Mouse (Mus musculus) intestine, embryonic 16.5 days (tissue): Measurements from ENCODE around the gene 2210011C24Rik. TPM values are rescaled to one million over a fixed set of nuclear protein-coding genes. Genes with fewer than 3 reads are reported as not detected.

Source experiments
- ATAC-seq: fragments of 200-750 bp; cut with Nextera tagmentation; 2 replicates; pipeline ENCODE4 v1.8.0; 2017; ENCODE audit warnings: moderate TSS enrichment, moderate library complexity
- H3K27ac ChIP-seq: fragments of 300-500 bp; sonication (generic); 2 replicates; pipeline ENCODE4 v1.5.1; 2014; ENCODE audit warnings: mild to moderate bottlenecking, low read length
- H3K27me3 ChIP-seq: fragments of 300-500 bp; sonication (generic); replicated peaks from 2 replicates; pipeline ENCODE4 v1.6.1; 2014; ENCODE audit warnings: low read length, control low read depth, mixed read lengths; ENCODE audit not compliant: control insufficient read depth, insufficient read depth
- H3K36me3 ChIP-seq: fragments of 300-500 bp; sonication (generic); 2 replicates; pipeline ENCODE4 v1.6.1; 2014; ENCODE audit warnings: low read length, control low read depth; ENCODE audit not compliant: control insufficient read depth, insufficient read depth
- H3K4me1 ChIP-seq: fragments of 300-500 bp; sonication (generic); 2 replicates; pipeline ENCODE4 v1.6.1; 2014; ENCODE audit warnings: low read length, control low read depth, mixed read lengths; ENCODE audit not compliant: control insufficient read depth, insufficient read depth
- H3K4me2 ChIP-seq: fragments of 300-500 bp; sonication (generic); 2 replicates; pipeline ENCODE4 v1.6.1; 2014; ENCODE audit warnings: low read depth, low read length, control low read depth
- H3K4me3 ChIP-seq: fragments of 300-500 bp; sonication (generic); 2 replicates; pipeline ENCODE4 v1.5.1; 2014; ENCODE audit warnings: mild to moderate bottlenecking, low read length
- H3K9ac ChIP-seq: fragments of 300-500 bp; sonication (generic); 2 replicates; pipeline ENCODE4 v1.6.1; 2014; ENCODE audit warnings: low read depth, low read length
- H3K9me3 ChIP-seq: fragments of 300-500 bp; sonication (generic); 2 replicates; pipeline ENCODE4 v1.6.1; 2016; ENCODE audit warnings: low read length, control low read depth; ENCODE audit not compliant: control insufficient read depth
- WGBS: fragments of 180-500 bp; shearing (Covaris S2); extraction: QIAGEN DNeasy Blood & Tissue Kit; methylation state at CpG from one replicate; pipeline ENCODE4 v1.1.7; 2014; 5-methylcytosine and 5-hydroxymethylcytosine counted together
- polyA plus RNA-seq: library from polyadenylated mRNA; unstranded; fragments of >200 nt; fragmentation: Nextera tagmentation; extraction: Ambion mirVana; gene quantifications from 2 replicates; pipeline ENCODE4 v1.2.1, GENCODE M21; 2015

Gene 2210011C24Rik
- polyA plus RNA-seq, 1 experiment from 2014 or later = 3.1 TPM

DNA sequence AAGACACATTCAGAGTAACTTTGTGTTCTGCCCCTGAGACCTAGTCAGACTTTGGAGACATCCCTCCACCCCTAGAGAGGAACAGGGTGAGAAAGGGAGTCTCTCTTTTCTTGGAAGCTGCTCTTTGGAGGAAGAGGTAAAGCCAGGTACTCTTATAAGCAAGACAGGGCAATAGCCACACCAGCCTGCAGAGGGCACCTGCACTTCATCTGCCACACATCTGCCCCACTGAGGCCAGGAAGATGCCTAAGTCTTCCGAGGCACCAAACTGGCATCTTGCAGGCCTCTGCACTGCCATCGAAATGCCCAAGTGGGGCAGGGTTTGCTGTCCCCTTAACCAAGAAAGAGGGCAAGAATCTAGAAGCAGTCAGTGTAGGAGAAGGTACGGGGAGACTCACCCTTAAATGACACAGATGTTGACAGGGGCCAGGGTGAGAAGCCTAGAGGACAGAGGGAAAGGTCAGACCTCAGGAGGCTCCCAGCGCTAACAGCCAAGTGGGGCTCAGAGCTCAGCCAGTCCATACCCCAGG is 35.8 kb downstream of the 2210011C24Rik start:
- Histone ChIP-seq H3K9me3 (no peaks in the 10 kb centered on the region), H3K4me2 (no peak overlapping the region), H3K27me3 (no peaks in the 10 kb centered on the region), H3K4me1 (peaks cover 26% of the 10 kb centered on the region), H3K9ac (no peak overlapping the region), H3K36me3 (peaks cover 3% of the 10 kb centered on the region; the same call in 1 of the 2 replicates), H3K4me3 (no peak overlapping the region), H3K27ac (no peak overlapping the region)
- ATAC-seq = no peak
- WGBS = 86% methylated on average over 4 of the region's 4 CpGs

DNA sequence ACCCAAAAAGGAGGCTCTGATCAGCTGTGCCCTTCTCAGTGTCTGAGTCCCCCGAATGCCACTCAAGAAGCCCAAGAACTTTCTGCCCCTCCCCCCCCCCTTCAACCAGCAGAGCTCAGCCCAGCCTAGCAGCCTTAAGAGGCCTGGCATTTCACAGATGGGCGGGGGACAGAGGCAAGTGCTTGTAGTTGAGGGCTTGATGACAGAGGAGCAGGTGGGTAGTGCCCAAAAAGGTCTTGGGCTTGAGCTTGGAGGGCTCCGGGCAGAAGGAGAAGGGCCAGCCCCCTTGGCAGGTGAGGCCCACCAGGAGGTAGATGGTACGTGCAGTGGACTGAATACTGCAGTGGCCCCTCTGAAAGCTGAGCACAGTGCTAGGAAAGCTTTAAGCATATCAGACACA is 37.5 kb downstream of the 2210011C24Rik start:
- Histone ChIP-seq H3K4me3 (no peak overlapping the region), H3K4me2 (no peak overlapping the region), H3K27ac (no peak overlapping the region), H3K9ac (no peak overlapping the region), H3K27me3 (no peaks in the 10 kb centered on the region), H3K36me3 (no peaks in the 10 kb centered on the region), H3K9me3 (no peaks in the 10 kb centered on the region), H3K4me1 (peaks cover 26% of the 10 kb centered on the region)
- WGBS = 87% methylated on average over 4 of the region's 4 CpGs
- ATAC-seq = no peak

DNA sequence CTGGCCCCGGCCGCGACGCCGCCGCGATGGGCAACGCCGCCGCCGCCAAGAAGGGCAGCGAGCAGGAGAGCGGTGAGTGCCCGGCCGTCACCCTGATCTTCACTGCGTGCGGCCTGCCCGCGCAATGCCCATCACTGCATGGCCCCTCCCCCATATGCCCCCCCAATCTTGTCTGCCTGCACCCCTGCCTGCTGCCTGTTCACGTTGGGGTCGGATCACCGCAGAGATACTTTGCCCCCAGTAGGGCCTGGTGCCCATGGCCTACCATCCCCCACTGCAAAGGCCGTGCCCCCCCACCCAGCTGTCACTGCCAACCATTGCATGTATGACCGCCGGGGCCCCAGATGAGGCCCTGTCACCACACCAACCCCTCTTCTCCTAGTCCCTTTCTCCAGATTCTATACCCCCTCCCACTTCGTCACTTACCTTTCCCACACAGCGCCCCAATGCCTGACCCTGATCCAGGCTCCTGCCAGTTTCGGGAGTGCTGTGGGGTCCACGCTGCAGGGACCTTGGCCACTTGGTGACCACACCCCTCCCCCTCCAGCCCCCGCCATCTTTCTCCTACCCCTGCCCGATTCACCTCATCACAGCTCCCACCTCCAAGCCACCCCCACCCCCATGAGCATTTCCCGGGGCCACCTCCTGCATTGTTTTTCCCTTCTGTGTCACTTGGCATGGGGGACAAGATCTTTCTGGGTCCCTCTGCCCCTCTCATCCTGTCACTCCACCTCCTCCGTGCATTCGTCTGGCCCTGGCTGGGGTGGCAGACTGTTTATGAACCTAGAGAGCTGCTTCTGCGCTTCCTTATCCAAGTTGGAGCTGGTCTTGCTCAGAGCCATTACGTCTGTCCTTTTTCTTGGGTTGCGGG is 38.6 kb downstream of the 2210011C24Rik start:
- no peak; the same call in 1 of the 2 replicates for ATAC-seq
- H3K27me3 ChIP-seq = no peaks in the 10 kb centered on the region
- 3% methylated on average over 35 of the region's 37 CpGs for WGBS
- no peaks in the 10 kb centered on the region for H3K9me3 ChIP-seq
- peak overlapping the region; percentile 93 for H3K4me2 ChIP-seq
- H3K36me3 ChIP-seq = peaks cover 4% of the 10 kb centered on the region; the same call in 1 of the 2 replicates
- H3K27ac ChIP-seq = peak overlapping the region; percentile 51; the same call in 1 of the 2 replicates
- peak overlapping the region; percentile 94 for H3K4me3 ChIP-seq
- H3K4me1 ChIP-seq = peaks cover 26% of the 10 kb centered on the region
- H3K9ac ChIP-seq = peak overlapping the region; percentile 91

DNA sequence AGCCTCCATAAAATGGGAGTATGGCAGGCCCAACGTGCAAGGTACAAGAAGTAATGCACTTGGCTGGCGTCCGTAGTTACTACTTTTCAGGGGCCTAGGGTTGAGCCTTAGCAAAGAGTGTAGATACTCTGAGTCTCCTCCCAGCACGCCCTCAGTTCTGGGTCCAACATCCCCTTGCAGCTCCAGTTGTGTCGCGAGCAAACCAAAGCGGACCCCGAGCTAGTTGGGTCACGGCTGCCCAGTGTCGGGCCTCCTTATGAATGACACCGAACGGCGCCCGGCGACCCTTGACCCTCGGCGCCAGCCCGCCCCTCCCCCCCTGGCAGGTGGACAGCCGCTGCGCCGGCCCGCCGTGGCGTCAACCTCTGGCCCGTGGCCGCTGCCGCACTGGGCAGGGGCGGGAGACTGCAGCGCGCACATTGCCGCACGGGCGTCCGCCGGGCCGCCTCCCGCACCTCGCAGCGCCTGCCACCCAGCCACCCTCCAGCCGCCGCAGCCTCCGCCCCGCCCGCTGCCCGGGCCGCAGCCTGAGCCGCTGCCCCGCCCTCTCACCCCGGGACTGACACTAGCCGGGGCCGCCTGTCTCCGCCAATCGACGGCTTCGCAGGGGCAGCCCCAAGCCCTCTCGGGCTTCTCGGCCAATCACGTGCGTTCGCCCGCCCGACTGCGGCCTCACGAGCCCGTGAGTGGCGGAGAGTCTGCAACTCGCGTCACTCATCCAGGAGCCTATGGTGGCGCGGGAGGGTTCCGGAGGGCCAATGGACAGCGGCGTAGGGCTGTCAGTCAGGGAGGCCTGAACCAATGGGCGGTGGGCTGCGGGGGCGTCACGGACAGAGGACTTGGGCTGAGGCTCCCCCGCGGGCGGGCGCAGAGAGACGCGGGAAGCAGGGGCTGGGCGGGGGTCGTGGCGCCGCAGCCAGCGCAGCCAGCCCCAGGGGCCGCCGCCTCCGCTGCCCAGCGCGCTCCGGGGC is 39.5 kb downstream of the 2210011C24Rik start, which contains the start of gene Prkaca:
Gene Prkaca (plus strand): TSS at position 844 of the 971 bp plus-strand sequence.
- Histone ChIP-seq H3K36me3 (peaks cover 10% of the 10 kb centered on the region), H3K4me3 (peak within 1 kb of the TSS; percentile 94), H3K27me3 (no peaks in the 10 kb centered on the region), H3K4me2 (peak within 1 kb of the TSS; percentile 93), H3K9ac (peak within 1 kb of the TSS; percentile 91), H3K27ac (peak within 1 kb of the TSS; percentile 73), H3K9me3 (no peaks in the 10 kb centered on the region), H3K4me1 (peaks cover 22% of the 10 kb centered on the region)
- under 1% methylated on average over 86 of the region's 94 CpGs for WGBS
- peak; percentile 99 for ATAC-seq

- Histone ChIP-seq H3K4me2 (peak overlapping the region; percentile 82), H3K27ac (peak overlapping the region; percentile 73), H3K9me3 (no peaks in the 10 kb centered on the region), H3K4me1 (peaks cover 14% of the 10 kb centered on the region), H3K4me3 (peak overlapping the region; percentile 94; the same call in 1 of the 2 replicates), H3K9ac (peak overlapping the region; percentile 78; the same call in 1 of the 2 replicates), H3K36me3 (peaks cover 10% of the 10 kb centered on the region), H3K27me3 (no peaks in the 10 kb centered on the region)
- ATAC-seq = no peak
- WGBS = 82% methylated on average over 6 of the region's 6 CpGs
Measured at GRCm38 (mm10) chr8:83971661-83972060, 40.3 kb downstream of the 2210011C24Rik start.

DNA sequence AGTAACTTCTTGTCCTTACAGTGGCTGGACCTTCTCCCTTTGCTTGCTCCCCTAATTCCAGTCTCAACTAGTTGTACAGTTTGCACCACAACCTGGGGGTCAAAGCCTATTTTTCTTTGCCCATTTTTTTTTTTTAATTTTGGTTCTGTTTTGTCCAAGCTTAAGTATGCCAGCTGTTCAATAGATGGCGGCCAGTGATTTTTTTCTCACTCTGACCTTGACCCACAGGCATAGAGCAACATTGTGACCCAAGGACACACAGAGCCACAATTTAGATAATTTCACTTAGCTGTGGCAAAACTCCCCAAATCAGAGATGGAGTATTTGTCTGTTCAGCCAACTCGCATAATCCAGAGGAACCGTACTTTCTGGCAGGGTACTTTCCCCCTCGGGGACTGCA is 40.9 kb downstream of the 2210011C24Rik start:
- Histone ChIP-seq H3K9me3 (no peaks in the 10 kb centered on the region), H3K36me3 (peaks cover 10% of the 10 kb centered on the region), H3K4me3 (no peak overlapping the region), H3K27me3 (no peaks in the 10 kb centered on the region), H3K4me1 (peaks cover 14% of the 10 kb centered on the region), H3K4me2 (no peak overlapping the region), H3K9ac (no peak overlapping the region), H3K27ac (no peak overlapping the region)
- ATAC-seq = no peak
- 88% methylated on average over 4 of the region's 4 CpGs for WGBS

GRCm38 (mm10) chr8:83967701-83968100 is 44.3 kb downstream of the 2210011C24Rik start:
- Histone ChIP-seq H3K9me3 (no peaks in the 10 kb centered on the region), H3K27me3 (no peaks in the 10 kb centered on the region), H3K4me2 (no peak overlapping the region), H3K27ac (no peak overlapping the region), H3K4me3 (no peak overlapping the region), H3K9ac (no peak overlapping the region), H3K4me1 (no peaks in the 10 kb centered on the region; the same call in 1 of the 2 replicates), H3K36me3 (peaks cover 10% of the 10 kb centered on the region)
- WGBS = 94% methylated on average over 7 of the region's 7 CpGs
- no peak for ATAC-seq

GRCm38 (mm10) chr8:83964015-83964765 is 47.8 kb downstream of the 2210011C24Rik start:
- ATAC-seq = no peak
- Histone ChIP-seq H3K9me3 (no peaks in the 10 kb centered on the region), H3K4me1 (no peaks in the 10 kb centered on the region), H3K27me3 (no peaks in the 10 kb centered on the region), H3K27ac (no peak overlapping the region), H3K4me3 (no peak overlapping the region), H3K9ac (no peak overlapping the region), H3K4me2 (no peak overlapping the region), H3K36me3 (peaks cover 8% of the 10 kb centered on the region)
- WGBS = 92% methylated on average over 5 of the region's 5 CpGs
